Mouse (Mus musculus) neutrophil, adult 5-6 weeks (primary cell): ENCODE measurements around the gene Cux1. TPM values are rescaled to one million over a fixed set of nuclear protein-coding genes. Genes with fewer than 3 reads are reported as not detected.

ENCODE experiments used
- ATAC-seq: fragments of 151-379, 151-347 bp; 2 replicates; pipeline ENCODE4 v1.8.0; 2017; ENCODE audit warnings: mild to moderate bottlenecking, moderate TSS enrichment; ENCODE audit not compliant: insufficient number of reproducible peaks, poor library complexity, low FRiP score, severe bottlenecking; ENCODE audit errors: extremely low read depth
- total RNA-seq: library from RNA; stranded (forward); fragments of 200-1000 nt; gene quantifications from 2 replicates; pipeline ENCODE4 v1.2.3, GENCODE M21; 2017

Gene Cux1
- total RNA-seq, 1 experiment from 2014 or later = 126 TPM

DNA sequence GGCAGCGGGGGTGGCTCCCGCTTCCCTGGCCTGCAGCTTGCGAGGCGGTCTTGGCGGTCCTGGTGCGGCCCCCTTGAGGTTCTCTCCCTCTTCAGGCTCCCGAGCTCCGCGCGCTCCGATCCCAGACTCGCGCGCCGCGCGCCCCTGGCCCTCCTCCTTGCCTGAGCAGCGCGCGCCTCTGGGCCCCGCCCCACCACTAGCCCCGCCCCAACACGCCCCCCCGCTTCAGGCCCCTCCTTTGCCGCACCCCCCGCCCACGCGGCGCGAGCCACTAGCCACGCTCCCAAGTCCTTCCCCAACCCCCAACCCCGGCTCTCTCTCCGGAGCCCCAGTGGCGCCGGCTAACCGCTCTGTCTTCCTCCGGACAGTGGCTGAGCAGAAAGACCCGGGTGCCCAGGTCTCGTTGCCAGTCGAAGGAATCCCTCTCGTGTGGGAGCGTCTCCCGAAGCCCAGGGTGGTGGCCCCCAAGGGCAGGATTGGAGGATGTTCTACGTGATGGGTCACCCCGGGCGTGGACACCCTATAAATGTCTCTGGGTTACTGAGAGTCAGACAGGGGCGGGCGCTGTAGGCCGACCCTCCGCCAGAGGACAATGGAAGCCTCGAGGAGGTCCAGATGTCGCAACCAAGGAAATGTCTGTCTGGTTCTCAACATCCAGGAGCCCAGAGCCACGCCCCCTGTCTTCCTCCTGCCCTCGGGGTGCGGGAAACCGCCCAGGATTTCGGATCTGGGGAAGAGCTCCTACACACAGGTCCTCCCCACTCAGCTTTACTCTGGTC is 322.3 kb downstream of the Cux1 start:
- ATAC-seq = peak; percentile 51

DNA sequence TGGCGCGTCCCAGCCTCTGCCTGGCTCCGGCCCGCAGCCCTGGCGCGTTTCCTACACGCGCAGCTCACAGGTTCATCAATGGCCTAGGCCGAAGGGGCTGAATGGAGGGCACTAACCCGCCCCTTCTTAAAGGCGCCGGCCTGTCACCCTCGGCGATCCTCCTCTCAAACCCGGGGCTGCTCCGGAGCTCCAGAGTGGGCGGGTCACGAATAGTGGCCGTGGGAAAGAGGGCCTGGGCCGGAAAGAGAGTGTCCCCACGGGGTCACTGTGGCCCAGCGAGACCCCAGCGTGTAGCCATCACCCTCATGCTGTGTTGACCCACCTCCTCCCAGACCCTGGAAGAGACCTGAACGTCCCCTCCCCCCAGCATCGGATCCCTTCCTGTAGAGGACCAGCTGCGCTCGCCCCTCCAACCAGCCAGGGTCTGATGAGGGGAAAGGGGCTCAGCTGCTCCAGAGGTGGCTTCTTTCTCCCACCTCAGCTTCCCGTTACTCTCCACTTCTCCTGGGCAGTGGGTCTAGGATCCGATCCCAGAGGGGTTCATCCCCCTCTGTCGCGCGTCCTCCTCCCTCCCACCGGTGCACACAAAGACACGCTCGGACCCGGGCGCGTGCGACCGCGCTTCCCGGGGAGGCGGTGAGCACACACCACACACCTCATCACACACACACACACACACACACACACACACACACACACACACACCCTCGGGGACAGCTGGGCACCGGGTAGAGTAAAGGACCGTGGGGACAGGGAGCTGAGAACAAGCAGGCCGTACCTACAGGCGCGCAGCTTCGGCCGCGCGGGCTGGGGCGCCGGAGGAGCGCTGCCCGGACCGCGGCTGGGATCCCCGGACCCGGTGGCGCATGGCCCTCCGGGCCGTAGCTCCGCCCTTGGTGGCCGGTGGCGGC is 323.2 kb downstream of the Cux1 start:
- ATAC-seq = 0 out of 2 replicates have a peak, but pooled peaks have one; percentile 1

DNA sequence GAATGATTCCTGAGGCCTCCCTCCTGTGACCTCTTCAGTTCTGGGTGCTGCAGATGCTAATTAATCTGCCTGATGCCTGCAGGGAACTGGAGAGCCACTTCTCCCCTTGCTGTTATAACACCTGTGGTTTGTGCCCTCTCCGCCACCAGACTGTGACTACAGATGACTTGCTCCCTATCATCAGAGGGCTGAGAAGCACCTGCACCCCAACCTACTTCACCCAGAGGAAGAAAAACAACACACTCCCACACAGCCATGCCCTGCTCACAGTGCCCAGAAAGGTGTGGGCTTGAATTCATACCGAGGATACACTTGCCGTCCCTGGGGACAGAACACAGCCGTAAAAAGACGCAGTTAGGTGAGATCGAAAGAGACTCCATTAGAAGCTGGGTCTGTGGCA is 326.1 kb downstream of the Cux1 start:
- no peak for ATAC-seq

DNA sequence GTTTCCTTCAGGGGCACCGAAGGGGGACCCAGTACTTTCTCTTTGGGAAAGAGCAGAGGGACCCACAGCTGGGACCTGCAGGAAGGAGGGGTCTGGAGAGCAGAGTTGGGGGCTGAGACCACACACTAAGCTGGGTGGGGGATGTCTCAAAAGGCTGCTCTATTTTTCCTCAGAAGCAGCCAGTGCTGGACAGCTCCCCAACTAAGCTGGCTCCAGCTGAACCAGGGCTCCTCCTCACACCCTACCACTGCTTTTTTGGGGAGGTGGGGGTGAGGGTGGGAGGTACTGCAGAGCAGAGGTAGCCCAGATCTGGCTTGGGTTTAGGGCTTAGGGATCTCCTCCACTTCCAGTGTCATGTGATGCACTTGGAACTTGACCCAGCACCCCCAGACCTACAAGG is 326.9 kb downstream of the Cux1 start:
- no peak for ATAC-seq

DNA sequence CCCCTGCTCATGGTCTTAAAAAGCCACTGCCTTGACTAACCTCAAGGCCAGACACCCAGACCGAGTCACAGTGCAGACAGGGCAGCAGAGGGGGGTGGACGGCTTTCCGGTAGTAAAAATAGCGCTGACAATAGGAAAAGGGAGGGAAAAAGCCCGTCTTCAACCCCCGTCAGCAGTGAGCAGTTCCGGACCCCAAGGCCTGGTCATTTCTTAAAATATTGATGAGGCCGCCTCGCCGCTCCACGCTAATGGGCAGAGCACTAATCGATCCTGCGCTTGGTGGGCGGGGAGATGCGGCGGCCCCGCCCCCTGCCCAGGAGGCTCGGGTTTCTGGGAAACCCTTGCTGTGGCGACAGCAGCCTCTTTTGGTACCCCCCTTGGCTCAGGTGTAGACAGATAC is 329.7 kb downstream of the Cux1 start:
- no peak for ATAC-seq

DNA sequence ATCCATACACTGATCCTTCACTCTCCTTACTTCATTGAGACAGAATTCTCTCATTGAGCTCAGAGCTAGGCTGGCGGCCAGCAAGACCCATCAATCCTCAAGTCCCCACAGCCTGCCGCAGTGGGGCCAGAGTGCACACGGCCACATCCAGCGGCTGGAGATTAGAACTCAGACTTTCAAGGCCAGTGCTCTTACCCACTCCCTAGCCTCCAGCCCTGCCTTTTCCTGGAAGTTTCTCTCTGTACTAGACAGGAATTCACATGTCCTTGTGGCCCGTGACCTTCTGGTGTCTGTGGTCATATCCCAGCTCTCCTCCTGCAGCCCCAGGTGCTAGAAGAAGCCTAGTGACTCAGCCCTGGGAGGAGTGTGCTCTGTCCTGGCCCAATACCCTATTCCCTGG is 330.7 kb downstream of the Cux1 start:
- no peak for ATAC-seq

DNA sequence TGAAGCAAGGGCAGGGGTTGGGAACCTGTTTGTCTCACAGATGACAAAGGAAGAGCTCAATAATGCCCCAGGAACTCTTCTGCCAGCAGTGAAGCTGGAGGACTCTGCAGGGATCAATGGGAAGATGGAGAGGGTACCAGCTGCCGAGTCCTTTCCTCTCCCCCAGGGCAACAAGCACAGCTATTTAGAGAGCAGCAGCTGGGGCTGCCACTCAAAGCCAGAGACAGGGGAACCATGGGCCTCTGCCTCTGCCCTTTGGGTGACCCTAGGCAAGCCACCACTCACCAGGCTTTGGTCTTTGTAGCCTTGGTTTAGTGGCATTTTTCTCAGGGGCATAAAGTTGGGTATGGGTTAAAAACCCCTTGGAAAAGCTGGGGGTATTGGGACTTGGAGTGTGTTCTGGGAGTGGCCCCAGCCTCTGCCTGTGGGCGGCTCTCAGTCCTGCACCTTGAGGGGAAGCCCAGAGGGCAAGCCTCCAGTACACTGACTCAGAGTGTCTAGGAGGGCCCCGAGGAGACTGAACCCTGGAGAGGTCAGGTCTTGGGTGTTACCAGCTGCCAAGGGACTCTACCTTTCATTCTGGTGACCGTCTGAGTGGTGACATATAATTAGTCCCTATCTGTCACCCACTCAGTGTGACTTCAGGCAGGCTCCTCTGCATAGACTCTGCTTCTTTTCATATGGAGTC is 336.8 kb downstream of the Cux1 start:
- ATAC-seq = no peak

DNA sequence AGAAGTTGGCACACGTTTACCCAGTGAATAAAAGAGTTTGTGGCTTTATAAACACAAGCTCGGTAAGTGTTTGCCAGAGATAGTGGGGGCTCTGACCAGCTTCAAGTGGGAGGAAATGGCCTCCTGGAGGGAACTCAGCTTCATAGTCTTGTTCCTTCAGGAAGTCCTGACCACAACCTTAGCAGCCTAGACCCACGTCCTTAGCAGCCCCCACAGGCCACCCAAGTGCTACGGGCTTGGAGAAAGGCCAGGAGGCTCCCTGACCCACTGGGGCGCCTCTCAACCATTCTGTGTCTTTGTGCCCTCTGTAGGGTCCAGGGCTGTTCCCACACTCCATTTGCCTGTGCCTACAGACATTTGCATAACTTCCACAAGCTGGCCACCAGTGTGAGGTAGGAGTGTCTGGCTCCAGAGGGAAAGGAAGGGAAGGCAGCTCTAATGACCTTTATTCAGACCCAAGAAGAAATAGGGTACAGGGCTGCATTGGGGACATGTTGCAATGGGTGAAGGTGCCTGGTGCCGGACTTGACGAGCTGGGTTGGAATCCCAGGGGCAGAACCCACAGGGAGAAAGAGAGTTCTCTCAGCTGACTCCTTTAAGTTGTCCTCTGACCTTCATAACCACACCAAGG is 340.9 kb downstream of the Cux1 start:
- no peak for ATAC-seq

DNA sequence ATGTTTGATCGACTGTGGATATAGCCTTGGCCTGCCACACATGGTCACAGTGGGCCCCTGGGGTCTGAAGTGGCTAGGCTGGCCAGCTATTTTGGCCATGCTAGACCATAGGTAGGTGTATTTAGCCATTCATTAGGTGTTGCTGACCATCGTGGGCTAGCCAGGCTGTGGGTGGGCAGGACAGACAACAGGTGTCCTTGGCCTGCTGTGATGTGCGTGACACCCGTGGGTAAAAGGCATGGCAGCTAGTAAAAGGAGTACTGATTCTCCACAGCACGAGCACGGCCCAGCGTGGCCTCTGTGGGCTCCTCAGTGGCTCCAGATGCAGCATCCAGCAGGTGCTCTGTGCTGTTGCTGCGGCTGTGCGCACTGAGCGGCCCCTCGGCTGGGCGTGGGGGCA is 348.7 kb downstream of the Cux1 start:
- ATAC-seq = no peak

DNA sequence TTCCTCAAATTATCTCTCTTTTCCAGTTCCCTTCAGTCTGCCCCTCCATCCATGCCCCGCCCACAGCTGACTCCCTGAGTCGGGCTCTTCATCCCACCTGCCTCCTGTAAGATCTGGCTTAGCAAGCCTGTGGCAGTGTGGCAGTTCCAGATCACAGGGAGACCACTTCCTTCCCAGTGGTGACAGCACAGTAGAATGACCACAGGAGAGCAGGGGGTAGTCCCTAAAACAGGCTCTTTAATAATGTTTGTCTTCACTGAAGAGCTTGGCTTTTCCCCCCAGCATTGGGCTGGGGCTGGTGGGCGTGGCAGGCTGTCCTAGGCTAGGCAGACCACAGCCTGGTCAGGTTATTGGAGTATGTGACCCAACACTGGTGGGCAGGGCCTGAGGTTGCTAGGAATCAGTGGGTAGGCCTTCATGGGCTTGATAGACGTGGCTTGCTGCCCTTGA is 349.3 kb downstream of the Cux1 start:
- no peak for ATAC-seq

DNA sequence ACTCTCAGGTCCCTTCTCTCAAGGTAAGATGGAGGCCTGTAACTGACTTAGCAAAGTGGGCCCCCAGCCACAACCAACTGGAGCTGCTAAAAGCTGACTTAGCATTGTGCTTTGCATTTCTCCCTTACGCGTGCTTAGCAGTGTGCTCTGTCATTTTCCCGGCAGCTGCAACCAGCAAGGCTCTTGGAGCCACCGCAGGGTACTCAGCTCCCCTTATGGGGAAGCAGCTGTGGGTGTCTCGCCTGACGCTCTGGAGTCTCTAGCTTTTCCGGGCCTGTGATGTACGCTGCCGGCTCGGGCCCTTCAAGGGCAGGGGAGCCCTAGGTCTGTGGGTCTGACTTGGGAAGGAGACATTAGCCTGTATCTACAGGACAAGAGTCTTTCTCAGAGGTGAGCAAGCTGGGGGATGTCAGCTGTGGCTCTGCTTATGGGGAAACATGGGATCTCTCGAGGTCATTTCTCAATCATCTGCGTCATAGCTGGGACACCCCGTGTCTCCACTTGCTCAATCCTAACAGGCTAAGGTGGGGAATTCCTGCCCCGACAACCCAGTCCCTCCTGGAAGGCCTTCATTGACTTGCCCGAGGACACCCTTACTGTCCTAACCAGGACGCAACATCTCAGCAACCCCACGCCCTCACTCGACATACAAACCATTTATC is 350.2 kb downstream of the Cux1 start:
- peak; percentile 33 for ATAC-seq

DNA sequence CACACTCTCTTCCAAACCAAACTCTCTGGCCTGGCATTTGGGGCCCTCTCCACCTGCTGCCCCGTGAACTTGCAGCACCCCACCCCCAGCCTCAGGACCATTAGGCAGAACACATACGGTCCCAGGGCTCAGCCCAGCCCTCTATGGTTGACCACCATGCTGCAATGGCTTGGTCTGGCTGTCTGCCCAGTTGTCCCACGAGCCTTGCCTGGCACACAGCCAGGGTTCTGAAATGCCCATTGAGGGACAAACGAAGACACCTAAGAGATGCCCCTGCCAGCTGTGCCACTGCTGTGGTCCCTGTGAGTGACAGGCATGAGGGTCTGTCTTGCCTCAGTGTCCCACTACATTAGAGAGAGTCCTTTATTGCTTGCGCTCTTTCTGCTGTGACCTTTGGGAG is 351.3 kb downstream of the Cux1 start:
- ATAC-seq = no peak

DNA sequence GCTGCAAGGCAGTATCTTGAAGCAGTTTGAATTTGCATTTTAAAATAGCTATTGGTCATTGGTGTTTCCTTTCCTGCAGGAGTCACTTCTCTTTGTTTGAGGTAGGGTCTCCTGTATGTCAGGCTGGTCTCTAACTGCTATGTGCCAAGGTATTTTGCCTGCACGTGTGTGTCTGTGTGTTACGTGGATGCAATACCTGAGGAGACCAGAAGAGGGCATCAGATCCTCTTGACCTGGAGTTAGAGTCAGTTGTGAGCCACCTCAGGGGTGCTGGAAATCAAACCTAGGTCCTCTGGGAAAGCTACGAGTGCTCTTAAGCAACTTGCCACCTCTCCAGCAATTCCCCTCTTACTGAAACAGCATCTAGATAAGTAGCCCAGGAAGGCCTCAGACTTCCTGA is 352.1 kb downstream of the Cux1 start:
- no peak for ATAC-seq

DNA sequence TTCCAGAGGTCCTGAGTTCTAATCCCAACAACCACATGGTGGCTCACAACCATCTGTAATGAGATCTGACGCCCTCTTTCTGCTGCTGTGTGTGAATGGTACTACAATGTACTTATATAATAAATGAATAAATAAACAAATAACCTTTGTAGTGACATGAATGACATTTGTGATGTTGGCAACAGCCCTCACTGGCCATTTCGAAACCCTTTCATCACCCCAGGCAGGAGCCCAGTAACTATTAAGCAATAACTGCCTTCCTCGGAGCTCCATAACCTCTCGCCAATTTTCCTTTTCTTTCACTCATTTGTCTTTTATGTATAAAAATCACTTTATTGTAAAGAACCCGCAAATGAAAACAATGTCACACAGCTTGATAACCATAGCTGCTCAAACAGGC is 353.6 kb downstream of the Cux1 start:
- ATAC-seq = no peak

DNA sequence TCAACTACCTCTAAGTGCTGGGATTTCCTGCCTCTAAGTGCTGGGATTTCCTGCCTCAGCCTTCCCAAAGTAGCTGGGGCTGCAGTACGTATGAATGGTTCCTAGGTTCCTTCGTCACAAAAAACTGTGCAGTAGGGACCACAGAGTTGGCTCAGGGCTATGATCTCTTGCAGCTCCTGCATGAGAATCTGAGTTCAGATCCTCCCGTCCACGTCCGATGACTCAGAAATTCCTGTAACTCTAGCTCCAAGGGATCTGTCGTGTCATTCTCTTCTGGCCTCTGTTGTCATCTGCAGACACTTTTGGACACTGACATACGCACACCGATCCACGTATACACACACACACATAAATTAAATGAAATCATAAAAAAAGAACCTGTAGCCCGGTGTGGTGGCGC is 354.6 kb downstream of the Cux1 start:
- no peak for ATAC-seq

DNA sequence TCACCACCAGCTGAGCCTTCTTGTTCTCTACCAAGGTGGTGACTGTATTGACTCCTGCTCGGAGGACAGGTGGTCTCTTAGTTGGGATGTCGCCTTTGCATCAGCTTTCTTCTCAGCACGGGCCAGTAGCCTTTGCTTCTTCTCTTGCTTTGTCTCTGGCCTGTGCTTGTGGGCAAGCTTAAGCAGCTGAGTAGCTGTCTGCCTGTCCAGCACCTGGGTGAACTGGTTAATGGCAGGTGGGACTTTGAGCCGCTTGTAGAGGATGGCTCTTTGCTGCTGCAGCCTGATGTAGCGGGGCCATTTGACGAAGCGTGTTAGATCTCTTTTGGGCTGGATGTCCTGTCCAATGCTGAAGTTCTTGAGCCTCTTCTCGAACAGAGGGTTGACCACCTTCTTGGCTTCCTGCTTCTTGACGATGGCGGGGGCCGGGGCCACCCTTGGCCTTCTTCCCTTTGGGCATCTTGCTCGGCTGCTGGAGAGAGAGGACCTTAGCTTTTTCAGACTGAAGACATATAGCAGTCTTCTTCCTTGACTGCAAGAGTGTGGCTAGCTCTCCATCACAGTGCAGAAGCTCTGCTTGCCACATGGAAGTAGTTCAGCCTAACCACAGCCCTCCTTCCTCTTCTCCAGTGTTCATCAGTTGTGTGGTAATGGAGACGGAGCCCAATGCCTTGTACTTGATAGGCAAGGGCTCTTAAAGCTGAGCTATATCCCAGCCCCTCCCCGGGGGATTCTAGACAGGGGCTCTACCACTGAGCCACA is 355.8 kb downstream of the Cux1 start:
- ATAC-seq = peak; percentile 75

DNA sequence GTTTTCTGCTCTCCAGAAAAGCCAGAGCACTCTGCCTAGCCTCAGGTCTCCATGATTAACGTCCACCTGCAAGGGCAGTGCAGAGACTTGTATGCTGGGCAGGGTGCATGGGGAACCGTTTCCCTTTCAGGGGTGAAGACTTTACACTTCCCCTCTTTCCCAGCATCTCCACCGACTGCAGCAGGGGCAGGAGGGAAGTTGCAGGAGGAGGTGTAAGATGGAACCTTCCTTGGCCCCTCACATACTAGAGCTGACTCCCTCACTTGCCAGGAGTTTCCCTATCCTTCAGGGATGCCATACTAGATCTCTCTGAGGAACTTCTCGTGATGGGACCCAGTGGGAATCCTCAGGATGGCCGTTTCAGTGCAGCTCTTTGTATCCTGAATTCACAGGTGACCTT is 356.7 kb downstream of the Cux1 start:
- 0 out of 2 replicates have a peak, but pooled peaks have one; percentile 13 for ATAC-seq

DNA sequence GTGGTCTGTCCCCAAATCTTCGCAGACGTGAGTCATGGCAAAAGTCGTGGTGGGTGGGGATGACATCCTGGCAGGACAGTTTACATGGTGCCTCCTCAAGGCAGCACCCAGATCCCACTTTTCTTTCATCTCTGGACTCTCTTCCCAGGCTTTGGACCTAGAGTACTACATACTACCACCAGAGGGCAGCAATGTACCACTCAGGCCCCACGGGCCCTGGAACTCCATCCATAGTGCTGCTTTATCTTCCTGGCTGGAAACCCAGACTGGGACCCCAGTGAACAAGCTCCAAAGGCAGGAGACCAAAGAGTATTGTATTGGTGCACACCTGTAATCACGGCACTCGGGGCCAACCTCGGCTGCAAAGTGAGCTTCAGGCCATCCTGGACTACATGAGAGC is 365.5 kb downstream of the Cux1 start:
- ATAC-seq = peak; percentile 24; the same call in 1 of the 2 replicates
